Mouse (Mus musculus) testis, adult 2 months (tissue): ENCODE measurements around the gene Casd1. TPM values are rescaled to one million over a fixed set of nuclear protein-coding genes. Genes with fewer than 3 reads are reported as not detected.

Experiments used
- H3K27ac ChIP-seq: fragments of 200-500 bp; 2 replicates; pipeline ENCODE4 v1.5.1; 2012; ENCODE audit warnings: low read depth, low read length; ENCODE audit not compliant: control insufficient read depth, insufficient read depth
- H3K27me3 ChIP-seq: fragments of 200-500 bp; 2 replicates; pipeline ENCODE4 v1.6.1; 2012; ENCODE audit warnings: mild to moderate bottlenecking, low read length, moderate library complexity; ENCODE audit not compliant: control insufficient read depth, insufficient read depth
- H3K36me3 ChIP-seq: fragments of 200-500 bp; 2 replicates; pipeline ENCODE4 v1.6.1; 2012; ENCODE audit warnings: mild to moderate bottlenecking, low read length; ENCODE audit not compliant: control insufficient read depth, insufficient read depth
- H3K4me1 ChIP-seq: fragments of 200-500 bp; 2 replicates; pipeline ENCODE4 v1.6.1; 2012; ENCODE audit warnings: low read length; ENCODE audit not compliant: control insufficient read depth, insufficient read depth
- H3K4me3 ChIP-seq: fragments of 200-500 bp; 2 replicates; pipeline ENCODE4 v1.5.1; 2012; ENCODE audit warnings: low read depth, mild to moderate bottlenecking, low read length, moderate library complexity, mixed read lengths; ENCODE audit not compliant: control insufficient read depth
- CTCF ChIP-seq: fragments of 200-500 bp; IDR thresholded peaks from 2 replicates; pipeline ENCODE4 v1.5.1; 2012; ENCODE audit warnings: low read depth, mild to moderate bottlenecking, inconsistent platforms, low read length, moderate library complexity; ENCODE audit not compliant: control insufficient read depth, insufficient read depth, insufficient replicate concordance
- POLR2A ChIP-seq: fragments of 200-500 bp; IDR thresholded peaks from 2 replicates; pipeline ENCODE4 v1.6.1; 2012; ENCODE audit warnings: low read depth, mild to moderate bottlenecking, inconsistent platforms, low read length, moderate library complexity; ENCODE audit not compliant: control insufficient read depth
- polyA plus RNA-seq: library from polyadenylated mRNA; depleted of rRNA; stranded (reverse); fragments of >200 nt; gene quantifications from 2 replicates; pipeline ENCODE4 v1.2.3, GENCODE M21; 2012

Casd1 gene
- polyA plus RNA-seq, 1 experiment = 3.8 TPM

GRCm38 (mm10) chr6:4655466-4655865, 54.8 kb downstream of the Casd1 start:
- H3K27ac ChIP-seq = no peak overlapping the region
- peaks cover 8% of the 10 kb centered on the region for H3K4me1 ChIP-seq
- TF ChIP-seq POLR2A = no peak
- no peak for TF ChIP-seq CTCF
- no peak overlapping the region for H3K4me3 ChIP-seq
- no peaks in the 10 kb centered on the region for H3K36me3 ChIP-seq
- H3K27me3 ChIP-seq = no peaks in the 10 kb centered on the region

- no peaks in the 10 kb centered on the region for H3K27me3 ChIP-seq
- peaks cover 8% of the 10 kb centered on the region for H3K4me1 ChIP-seq
- no peak for TF ChIP-seq POLR2A
- no peak for TF ChIP-seq CTCF
- H3K36me3 ChIP-seq = no peaks in the 10 kb centered on the region
- H3K4me3 ChIP-seq = no peak overlapping the region
- H3K27ac ChIP-seq = no peak overlapping the region
These were observed 55.3 kb downstream of the Casd1 start for GRCm38 (mm10) chr6:4655924-4656323.

- TF ChIP-seq POLR2A (no peak), CTCF (no peak)
- H3K27me3 ChIP-seq = no peaks in the 10 kb centered on the region
- peak overlapping the region; percentile 52 for H3K4me3 ChIP-seq
- H3K4me1 ChIP-seq = peaks cover 5% of the 10 kb centered on the region
- H3K36me3 ChIP-seq = no peaks in the 10 kb centered on the region
- H3K27ac ChIP-seq = no peak overlapping the region
These were observed 58.2 kb downstream of the Casd1 start for GRCm38 (mm10) chr6:4658861-4659260.

GRCm38 (mm10) chr6:4663516-4663915, 62.9 kb downstream of the Casd1 start:
- no peak for TF ChIP-seq CTCF
- TF ChIP-seq POLR2A = no peak
- Histone ChIP-seq H3K36me3 (no peaks in the 10 kb centered on the region), H3K4me1 (no peaks in the 10 kb centered on the region; the same call in 1 of the 2 replicates), H3K27me3 (no peaks in the 10 kb centered on the region), H3K4me3 (no peak overlapping the region), H3K27ac (no peak overlapping the region)

GRCm38 (mm10) chr6:4664313-4664712, 63.7 kb downstream of the Casd1 start:
- TF ChIP-seq POLR2A = no peak

GRCm38 (mm10) chr6:4665154-4665553, 64.5 kb downstream of the Casd1 start:
- Histone ChIP-seq H3K27ac (no peak overlapping the region), H3K4me3 (no peak overlapping the region), H3K36me3 (no peaks in the 10 kb centered on the region), H3K27me3 (no peaks in the 10 kb centered on the region), H3K4me1 (no peaks in the 10 kb centered on the region)
- TF ChIP-seq POLR2A (no peak), CTCF (no peak)

More at GRCm38 (mm10) chr6:4664313-4664712, 63.7 kb downstream of the Casd1 start:
- Histone ChIP-seq H3K4me1 (no peaks in the 10 kb centered on the region), H3K36me3 (no peaks in the 10 kb centered on the region), H3K27ac (no peak overlapping the region), H3K4me3 (no peak overlapping the region), H3K27me3 (no peaks in the 10 kb centered on the region)

- Histone ChIP-seq H3K4me3 (no peak overlapping the region), H3K27me3 (no peaks in the 10 kb centered on the region), H3K36me3 (no peaks in the 10 kb centered on the region), H3K27ac (no peak overlapping the region), H3K4me1 (no peaks in the 10 kb centered on the region)
- TF ChIP-seq POLR2A (no peak), CTCF (no peak)
These were observed 76.7 kb downstream of the Casd1 start for GRCm38 (mm10) chr6:4677356-4677761.

GRCm38 (mm10) chr6:4679981-4680380, 79.3 kb downstream of the Casd1 start:
- H3K27ac ChIP-seq = no peak overlapping the region
- no peak overlapping the region for H3K4me3 ChIP-seq
- no peaks in the 10 kb centered on the region for H3K36me3 ChIP-seq
- H3K4me1 ChIP-seq = no peaks in the 10 kb centered on the region
- no peak for TF ChIP-seq CTCF
- TF ChIP-seq POLR2A = no peak
- no peaks in the 10 kb centered on the region for H3K27me3 ChIP-seq
